Mouse (Mus musculus) adrenal gland, postnatal 10 days (tissue): Measurements from ENCODE around the gene Stk32c. TPM values are rescaled to one million over a fixed set of nuclear protein-coding genes. Genes with fewer than 3 reads are reported as not detected.

ENCODE experiments used
- DNase-seq: peaks from one replicate; pipeline ENCODE4 v3.0.0; 2021; ENCODE audit warnings: mixed read lengths
- total RNA-seq, 2 experiments: library from RNA; stranded (reverse); gene quantifications; 2 replicates each; pipeline ENCODE4 v1.2.3; 2021

Stk32c gene
- total RNA-seq, 2 experiments from 2014 or later = 2.7 to 3.5 TPM

- DNase-seq = no peak
Observed at GRCm38 (mm10) chr7:139092676-139093075, 120.4 kb downstream of the Stk32c start.

- DNase-seq = no peak
Observed at GRCm38 (mm10) chr7:139091681-139092080, 121.4 kb downstream of the Stk32c start.

GRCm38 (mm10) chr7:139089892-139090874, 122.9 kb downstream of the Stk32c start:
- peak; percentile 33 for DNase-seq

- DNase-seq = peak; percentile 22
Observed at GRCm38 (mm10) chr7:139087801-139088200, 125.3 kb downstream of the Stk32c start.

GRCm38 (mm10) chr7:139086195-139087158, 126.6 kb downstream of the Stk32c start:
- peak; percentile 55 for DNase-seq

GRCm38 (mm10) chr7:139085629-139086194, 127.4 kb downstream of the Stk32c start, which contains the start of gene Dpysl4:
TSS of gene Dpysl4 (plus strand) at chr7:139086001.
- peak; percentile 78 for DNase-seq

- no peak for DNase-seq
Observed at GRCm38 (mm10) chr7:139084316-139084715, 128.8 kb downstream of the Stk32c start.

- DNase-seq = no peak
Observed at GRCm38 (mm10) chr7:139082281-139082680, 130.8 kb downstream of the Stk32c start.

- DNase-seq = no peak
Observed at GRCm38 (mm10) chr7:139081158-139081557, 131.9 kb downstream of the Stk32c start.

- no peak for DNase-seq
Observed at GRCm38 (mm10) chr7:139080714-139081113, 132.4 kb downstream of the Stk32c start.

GRCm38 (mm10) chr7:139079141-139079540, 134.0 kb downstream of the Stk32c start:
- DNase-seq = no peak

- peak; percentile 22 for DNase-seq
Observed at GRCm38 (mm10) chr7:139078181-139078580, 134.9 kb downstream of the Stk32c start.

- no peak for DNase-seq
Observed at GRCm38 (mm10) chr7:139077283-139077682, 135.8 kb downstream of the Stk32c start.

GRCm38 (mm10) chr7:139075054-139075794, 137.9 kb downstream of the Stk32c start:
- DNase-seq = no peak

- DNase-seq = no peak
Observed at GRCm38 (mm10) chr7:139074189-139074588, 138.9 kb downstream of the Stk32c start.

GRCm38 (mm10) chr7:139068182-139068623, 144.9 kb downstream of the Stk32c start:
- DNase-seq = peak; percentile 85

- DNase-seq = peak; percentile 34
Observed at GRCm38 (mm10) chr7:139063406-139063805, 149.7 kb downstream of the Stk32c start.
